Mouse (Mus musculus) thymus, postnatal 10 days (tissue): ENCODE measurements around the gene Wdr45.

Experiments
- DNase-seq, 2 experiments: peaks; one replicate each; pipeline ENCODE4 v3.0.0; 2021; ENCODE audit warnings: low spot score in 2 of 2

Gene Wdr45

DNA sequence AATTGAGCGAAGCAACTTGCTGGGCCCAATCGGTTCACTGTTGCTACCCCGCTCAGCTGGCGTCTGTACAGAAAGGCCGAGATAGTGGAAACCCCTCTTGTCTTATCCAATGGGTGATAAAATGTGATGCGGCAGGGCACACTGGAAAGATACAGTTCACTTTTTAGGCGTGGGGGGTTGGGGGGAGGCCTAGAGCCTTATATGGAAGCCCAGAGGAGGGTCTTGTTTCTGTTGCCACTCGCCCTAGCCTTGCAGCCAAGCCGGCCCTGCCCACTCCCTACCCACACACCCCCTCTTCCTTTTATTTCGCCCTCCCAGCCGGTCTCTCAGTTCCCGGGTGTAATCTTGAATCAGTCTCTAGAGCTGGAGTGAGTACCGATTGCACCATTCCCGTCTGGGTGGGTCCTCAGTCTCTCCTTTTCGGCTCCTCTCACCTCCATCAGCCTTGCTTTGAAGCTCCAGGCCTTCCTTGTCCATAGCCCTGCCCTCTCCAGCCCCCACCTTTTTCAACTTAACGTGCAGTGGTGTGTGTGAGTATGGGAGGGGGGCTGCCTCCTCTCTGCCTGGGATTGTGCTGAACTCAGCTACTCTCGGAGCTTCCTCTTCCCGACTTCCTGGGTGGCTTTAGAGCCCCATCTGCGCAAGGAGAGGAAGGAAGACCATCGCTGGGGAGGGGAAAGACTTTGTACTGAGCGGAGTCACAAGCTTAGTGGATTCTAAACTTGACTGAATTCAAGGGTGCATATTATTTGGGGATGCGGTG is 49.7 kb downstream of the Wdr45 start:
- DNase-seq = no peak

DNA sequence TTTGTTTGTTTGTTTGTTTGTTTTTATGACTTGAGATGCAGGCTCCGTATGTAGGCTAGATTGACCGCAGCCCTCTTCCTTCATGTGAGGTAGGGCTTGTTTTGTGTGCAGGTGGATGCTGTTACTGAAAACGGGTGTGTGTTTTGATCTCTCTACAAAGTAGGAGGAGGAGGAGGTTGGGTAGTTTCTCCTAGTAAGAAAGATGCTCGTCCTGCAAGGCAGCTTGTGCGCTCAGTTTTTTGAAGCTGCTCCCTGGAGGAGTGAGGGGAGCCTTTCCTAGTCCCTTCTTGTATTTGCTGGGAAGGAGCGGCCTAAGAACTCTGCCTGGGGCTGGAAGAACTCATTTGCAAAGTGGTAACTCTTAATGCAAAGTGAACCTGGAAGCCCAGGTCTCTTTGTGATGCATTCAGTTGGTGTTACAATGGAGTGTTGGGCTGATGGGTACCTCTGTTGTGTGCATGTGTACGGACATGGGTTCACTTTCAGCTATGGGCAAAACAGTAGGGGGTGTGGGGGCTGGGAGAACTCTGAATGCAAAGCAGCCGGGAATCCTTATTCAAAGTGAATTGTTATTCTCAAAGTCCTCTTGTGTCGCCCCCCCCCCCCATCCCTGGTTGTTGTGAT is 50.6 kb downstream of the Wdr45 start:
- DNase-seq = no peak

DNA sequence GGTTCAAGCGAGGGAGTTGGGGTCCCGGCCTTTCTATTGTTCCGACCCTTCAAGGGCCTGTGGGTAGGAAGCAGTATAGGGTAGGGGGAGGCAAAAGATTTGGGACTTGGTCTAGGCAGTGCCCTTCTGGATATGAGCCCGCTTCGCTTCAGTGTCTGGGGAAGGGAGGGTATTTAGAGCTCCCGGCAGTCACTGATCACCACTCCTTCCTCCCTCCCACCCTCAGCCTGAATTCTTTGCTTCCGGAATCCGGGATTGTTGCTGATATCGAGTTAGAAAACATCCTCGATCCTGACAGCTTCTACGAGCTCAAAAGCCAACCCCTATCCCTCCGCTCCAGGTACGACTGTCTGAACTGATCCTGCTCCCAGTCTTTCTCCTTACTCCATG is 51.1 kb downstream of the Wdr45 start:
- DNase-seq = no peak

DNA sequence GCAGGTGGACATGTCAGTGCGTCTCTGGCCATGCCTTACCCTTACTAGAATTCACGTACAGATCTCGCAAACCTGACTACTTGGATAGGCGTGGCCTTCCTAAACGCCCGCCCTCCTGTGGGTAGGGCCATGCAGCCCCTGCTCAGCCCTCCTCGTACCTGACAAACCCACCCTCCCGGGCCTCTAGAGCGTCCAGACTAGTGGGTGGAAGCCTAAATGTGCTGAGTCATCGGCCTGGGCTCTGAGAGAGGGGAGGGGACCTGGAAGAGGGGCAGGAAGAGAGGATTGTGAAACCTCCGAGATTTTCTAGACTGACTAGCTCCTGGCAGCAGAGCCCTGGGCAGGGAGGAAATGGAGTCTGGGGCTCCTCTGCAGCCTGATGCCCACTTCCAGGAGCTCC is 51.6 kb downstream of the Wdr45 start:
- no peak for DNase-seq

DNA sequence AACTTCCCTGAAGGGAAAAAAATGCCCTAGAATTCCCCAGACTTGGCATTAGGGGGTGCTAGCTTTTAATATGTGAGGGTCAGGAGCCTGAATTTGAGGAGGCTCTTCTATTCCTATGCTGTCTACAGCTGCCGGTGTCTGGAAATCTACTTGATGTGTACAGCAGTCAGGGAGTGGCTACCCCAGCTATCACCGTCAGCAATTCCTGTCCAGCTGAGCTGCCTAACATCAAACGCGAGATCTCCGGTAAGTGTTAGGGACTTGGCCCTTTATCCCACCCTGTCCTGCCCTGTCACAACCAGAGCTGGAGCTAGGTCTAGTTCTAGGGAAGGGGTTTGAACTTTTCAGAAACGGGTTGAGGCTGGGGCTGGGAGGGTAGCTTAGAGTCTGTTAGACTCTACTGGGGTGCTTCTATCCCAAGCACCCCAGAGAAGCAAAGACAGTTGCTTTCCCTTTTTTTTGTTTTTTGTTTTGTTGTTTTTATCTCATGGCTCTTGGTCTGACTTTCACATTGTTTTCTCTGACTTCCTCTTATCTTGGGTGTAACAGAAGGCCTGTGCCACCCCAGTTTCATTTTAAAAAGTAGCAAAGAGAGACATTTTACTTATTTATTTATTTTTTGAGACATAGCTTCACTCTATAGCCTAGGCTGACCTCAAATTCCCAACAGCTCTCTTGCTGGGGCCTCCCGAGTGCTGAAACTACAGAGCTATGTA is 55.3 kb downstream of the Wdr45 start:
- DNase-seq = no peak

DNA sequence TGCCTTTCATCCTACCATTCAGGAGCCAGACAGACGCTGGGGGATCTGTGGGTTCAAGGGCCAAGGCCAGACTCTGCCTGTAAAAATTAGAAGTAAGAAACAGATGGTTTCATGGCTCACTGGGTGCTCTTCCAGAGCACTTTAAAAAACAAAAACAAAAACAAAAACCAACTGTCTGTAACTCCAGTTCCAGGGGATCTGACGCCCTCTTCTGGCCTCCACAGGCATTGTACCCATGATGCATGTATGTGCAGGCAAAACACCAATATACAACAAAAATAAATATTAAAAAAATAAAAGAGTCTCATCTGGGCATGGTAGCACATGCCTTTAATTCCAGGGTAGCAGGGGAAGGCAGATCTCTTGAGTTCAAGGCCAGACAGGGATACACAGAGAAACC is 58.6 kb downstream of the Wdr45 start:
- no peak for DNase-seq

DNA sequence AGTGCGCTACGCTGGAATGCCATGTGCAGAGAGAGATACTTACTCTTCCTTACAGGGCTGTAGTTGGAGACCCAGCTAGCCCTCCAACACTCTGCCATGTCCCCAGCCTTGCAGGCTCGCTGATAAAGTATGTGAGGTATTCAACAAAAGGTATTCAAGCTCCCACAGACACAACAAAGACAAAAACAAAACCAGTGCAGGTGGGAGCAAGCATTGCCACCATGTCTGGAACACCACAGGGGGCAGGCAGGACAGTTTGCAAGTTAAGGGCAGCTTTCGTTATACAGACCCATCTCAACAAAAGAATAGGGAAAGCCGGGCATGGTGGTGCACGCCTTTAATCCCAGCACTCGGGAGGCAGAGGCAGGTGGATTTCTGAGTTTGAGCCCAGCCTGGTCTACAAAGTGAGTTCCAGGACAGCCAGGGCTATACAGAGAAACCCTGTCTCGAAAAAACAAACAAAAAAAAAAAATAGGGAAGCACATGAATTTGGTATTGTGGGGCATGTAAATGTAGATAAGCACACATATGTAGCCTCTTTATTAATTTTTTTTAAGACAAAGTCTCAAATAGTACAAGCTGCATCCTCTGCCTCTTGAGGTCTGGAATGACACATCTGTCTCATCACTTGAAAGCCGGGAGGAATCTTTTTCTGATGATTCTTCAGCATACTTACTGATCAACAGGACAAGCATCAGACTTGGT is 61.5 kb downstream of the Wdr45 start:
- DNase-seq = no peak

DNA sequence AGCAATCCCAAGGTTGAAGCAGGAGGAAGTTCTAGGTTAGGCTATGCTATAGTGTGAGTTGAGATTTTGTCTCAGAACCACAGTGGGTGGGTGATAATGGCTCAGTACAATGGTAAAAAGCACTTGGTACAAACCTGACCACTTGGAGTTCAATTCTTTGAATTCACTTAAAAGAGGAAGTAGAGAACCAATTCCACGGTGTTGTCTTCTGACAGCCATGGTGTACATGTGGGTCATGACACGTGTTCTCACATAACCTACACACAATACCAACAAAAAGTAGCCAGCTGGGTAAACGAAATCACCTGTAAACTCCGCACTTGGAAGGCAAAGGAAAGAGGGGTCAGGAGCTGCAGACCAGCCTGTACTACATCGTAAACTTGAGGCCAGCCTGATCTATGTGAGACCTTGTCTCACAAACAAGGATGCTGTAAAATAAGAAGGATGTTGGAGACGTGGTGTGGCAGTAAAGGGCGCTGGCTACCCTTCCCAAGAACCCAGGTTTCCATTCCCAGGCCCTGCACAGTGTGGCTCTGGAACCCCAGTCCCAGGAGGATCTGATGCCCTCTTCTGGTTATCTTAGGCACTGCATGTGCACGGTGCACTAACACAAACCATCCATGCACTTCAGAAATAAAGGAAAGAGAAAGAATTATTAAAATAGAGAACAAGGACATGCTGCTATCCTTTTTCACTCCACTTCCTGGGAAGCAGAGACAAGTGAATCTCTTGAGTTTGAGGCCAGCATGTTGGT is 62.4 kb downstream of the Wdr45 start:
- DNase-seq = peak in 1 of 2 experiments; percentile 36
